Mouse (Mus musculus) heart, adult 9 months (tissue): Measurements from ENCODE around the gene Myo18b.

Experiments
- DNase-seq, 2 experiments: peaks; one replicate each; pipeline ENCODE4 v3.0.0; 2022; ENCODE audit warnings: low spot score in 2 of 2

The Myo18b gene

GRCm38 (mm10) chr5:112877391-112878115, 18.6 kb downstream of the Myo18b start:
- DNase-seq = no peak

- DNase-seq = no peak
Observed at GRCm38 (mm10) chr5:112876846-112877390, 19.2 kb downstream of the Myo18b start.

- no peak for DNase-seq
Observed at GRCm38 (mm10) chr5:112872999-112873398, 23.2 kb downstream of the Myo18b start.

DNA sequence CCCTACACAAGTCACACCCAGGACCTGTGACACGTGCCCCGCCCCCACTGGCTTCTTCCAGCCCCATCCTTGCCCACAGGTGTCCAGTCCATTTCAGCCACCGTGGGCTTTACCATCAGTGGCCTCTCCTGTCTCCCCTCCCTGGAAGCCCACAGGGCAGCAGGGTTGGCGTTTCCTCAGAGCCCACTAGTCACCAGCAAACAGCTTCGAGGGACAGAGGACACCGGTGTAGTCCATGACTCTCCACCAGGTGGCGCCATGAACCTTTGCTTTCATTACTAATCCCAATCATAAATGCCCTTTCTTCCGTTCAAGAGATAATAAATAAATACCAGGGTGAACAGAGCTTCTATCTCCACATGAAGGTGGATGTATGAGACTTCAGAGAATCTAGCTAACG, 25.4 kb downstream of the Myo18b start:
- peak in 1 of 2 experiments; percentile 53 for DNase-seq

GRCm38 (mm10) chr5:112868620-112869019, 27.5 kb downstream of the Myo18b start:
- DNase-seq = no peak

DNA sequence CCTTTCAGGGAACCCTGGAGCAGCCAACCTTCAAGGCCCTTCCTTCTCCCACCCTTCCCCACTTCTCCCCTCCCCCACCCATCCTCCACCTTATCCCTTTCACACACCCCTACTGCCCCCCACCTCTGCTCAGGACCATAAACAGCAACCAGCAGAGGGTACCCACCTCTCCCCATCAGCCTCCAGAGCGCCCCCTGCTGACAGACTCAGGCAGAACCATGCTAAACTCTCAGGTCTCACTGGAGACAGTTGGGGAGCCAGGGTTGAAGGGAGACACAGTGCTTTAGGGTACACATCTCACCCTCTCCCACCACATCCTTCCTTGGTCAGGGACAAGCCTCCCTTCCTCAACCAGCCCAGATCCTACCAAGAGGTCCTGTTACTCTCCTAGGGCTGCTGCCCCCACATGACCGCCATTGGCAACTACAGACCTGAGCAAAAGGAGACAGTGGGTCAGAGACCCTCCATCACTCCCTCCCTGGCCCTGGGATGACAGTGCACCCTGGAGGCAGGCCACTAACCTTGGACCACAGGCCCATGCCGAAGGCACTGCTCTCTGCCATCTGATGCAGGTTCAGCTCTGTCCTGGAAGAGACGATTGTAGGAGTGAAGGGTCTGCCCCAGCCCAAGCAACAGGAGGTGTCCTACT, 31.3 kb downstream of the Myo18b start:
- no peak for DNase-seq

- no peak for DNase-seq
Observed at GRCm38 (mm10) chr5:112859379-112860035, 36.7 kb downstream of the Myo18b start.

DNA sequence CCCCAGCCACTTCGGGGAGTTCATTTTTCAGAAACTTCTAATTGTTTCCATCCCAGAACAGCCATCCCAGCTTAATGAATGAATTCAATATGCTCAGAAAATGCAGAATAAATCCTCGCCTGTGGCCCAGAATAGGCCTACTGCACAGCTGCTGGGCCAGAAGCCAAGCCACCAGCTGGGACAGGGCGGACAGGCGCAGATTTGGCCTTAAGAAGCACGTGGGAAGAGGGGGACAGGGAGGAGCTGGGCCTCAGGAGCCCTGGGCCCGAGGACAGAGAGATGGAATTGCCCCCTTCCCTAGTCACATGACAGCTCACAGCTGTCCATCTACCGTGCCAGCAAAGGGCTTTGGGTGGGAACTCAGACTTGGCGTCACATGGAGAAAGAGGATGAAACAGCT, 43.0 kb downstream of the Myo18b start:
- DNase-seq = peak; percentile 80 to 83

GRCm38 (mm10) chr5:112851389-112851788, 44.8 kb downstream of the Myo18b start:
- no peak for DNase-seq

DNA sequence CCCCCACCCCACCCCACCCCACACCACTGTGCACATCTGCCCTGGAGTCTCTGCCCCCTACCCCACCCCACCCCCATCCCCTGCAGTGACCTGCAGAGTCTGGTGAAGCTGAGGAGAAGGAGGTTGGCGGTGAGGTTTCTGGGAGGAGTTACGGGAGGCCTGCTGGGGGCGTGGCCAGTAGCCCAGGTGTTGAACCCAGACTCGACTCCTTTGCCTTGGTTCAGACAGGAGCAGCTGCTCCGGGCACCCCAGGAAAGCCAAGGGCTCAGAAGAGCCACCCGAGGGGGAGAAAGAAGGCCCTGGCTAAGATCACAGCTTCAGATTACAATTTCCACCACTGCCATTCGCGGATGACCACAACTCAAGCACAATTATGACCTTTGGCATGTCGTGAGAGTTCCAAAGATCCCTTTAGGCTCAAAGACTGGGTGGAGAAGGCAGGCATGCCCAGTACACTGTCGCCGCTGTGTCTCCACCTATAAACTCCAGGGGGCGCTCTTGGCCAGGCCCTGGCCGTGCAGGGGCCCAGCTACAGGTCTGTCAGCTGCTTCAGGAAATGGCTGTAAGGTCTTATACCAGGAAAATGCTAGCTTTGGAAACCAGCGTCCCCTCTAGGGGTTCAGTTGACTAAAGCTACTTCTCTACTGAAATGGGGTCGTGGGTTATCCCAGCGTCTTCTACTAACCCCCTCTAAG, 47.4 kb downstream of the Myo18b start:
- peak in 1 of 2 experiments; percentile 25 for DNase-seq

DNA sequence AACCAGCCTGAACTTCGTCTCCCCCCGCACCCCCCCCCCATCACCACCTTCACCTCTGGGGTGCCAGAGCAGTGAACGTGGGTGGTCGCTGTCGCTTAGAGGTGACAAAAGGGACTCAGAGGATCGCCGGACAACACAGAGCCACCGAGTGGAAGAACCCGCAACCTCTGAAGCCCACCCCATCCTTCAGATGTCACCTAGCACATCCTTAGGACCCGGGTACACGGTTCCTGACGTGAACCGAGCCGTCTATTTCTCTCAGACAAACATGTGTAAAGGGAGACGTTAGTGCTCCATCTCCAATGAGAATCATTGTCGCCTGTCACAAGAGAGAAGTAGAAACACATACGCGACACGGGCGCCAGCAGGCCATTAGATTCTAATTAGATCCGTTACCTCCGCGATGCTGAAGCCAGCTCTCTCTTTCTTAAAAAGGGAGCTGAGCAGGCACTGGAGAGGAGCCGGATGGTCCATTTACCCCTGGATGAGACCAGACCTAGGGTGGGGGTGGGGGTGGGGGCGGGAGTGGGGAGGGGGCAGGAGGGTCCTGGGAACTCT, 48.1 kb downstream of the Myo18b start:
- no peak for DNase-seq

DNA sequence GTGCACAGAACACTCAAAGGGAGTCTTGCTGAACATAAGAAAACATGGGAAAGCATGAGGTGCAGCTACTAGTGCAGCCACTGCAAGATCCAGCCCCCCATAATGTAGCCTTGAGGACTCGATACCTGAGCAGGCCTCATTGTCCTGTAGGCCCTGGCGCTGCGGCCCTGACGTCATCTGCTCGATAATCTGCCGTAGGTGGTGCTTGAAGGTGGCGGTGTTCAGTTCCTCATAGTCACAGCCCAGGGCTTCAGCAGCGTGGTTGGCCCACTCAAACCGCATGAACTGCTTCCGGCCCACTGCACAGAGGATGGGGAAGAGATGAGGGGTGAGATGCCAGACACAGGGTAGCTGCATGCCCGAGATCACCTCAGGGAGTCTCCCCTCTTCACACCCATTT, 50.0 kb downstream of the Myo18b start:
- DNase-seq = no peak

- DNase-seq = no peak
Observed at GRCm38 (mm10) chr5:112844460-112844859, 51.7 kb downstream of the Myo18b start.

DNA sequence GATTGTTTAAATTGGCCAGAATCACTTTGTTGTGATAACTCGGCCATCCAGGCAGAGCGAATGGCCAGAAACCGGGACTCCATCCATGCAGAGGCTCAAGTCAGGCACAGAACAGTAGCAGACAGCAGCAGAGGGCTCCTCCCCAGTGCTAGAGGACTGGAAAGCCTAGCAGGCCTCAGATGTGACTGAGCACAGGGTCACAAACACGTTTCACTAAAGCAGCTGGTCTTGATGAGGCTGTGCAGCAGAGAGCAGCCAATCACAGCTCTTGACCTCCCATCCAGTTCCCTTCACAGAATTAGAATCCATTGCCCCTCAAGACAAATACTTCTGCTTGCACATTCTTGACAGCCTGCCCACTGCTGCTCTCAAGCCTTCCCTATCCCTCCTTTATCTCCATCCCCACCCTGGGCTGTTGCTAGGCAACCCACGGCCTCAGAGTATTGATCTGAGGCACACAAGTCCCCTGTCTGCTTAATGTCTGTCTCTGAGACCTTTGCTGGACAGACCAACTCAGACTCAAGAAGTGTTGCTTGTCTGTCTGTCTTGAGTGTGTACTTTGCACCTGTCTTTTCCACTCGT, 52.4 kb downstream of the Myo18b start:
- DNase-seq = no peak

DNA sequence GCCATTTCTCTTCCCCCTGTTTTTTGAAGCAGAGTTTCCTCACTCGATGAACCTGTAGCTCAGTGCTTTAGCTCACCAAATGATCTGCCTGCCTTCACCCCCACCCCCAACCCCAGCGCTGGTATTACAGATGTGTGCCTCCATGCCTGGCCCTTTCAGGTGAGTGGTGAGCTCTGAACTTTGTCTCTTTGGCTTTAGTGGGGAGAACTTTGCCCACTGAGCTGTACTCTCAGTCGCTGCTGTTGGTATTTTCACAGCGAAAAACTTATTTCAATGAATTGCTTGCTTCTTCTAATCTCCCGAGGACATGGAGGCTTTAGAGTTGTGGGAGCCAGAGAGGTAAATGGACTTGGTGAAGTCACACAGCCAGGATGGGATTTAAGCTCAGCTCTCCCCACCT, 53.5 kb downstream of the Myo18b start:
- DNase-seq = no peak

GRCm38 (mm10) chr5:112841850-112842249, 54.3 kb downstream of the Myo18b start:
- no peak for DNase-seq

- DNase-seq = no peak
Observed at GRCm38 (mm10) chr5:112834896-112835295, 61.3 kb downstream of the Myo18b start.

- no peak for DNase-seq
Observed at GRCm38 (mm10) chr5:112833866-112834265, 62.3 kb downstream of the Myo18b start.

DNA sequence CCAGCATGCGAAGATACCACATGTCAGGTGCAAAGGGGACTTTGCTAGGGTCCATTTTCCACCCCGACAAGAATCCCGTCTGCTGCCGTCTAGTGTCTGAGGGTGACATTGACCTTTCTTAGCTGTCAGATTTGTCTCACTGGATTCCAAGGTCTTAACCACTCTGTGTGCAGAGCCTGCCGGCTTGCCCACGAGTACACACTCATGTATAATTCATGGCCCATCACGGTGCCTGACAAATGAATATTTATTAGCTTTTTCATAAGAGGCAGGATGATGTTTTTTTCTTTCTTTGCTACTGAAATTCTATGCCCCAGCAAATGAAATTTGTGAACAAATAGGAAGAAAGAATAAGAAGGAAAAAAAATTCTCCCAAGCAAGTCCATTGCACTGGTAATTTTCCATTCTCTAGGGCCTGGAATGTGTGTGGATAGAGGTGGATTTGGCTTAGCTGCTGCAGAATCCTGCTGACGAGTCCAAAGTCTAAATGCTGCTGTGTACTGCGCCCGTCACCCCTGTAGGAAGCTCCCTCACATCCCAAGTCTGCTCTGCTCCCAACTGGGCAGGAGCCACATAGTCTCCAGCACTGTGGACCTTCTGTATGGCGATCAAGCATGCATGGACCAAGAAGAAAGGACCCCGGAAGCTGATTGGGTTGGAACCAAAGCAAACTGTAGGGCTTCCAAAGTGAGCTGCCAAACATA, 70.9 kb downstream of the Myo18b start:
- DNase-seq = no peak

DNA sequence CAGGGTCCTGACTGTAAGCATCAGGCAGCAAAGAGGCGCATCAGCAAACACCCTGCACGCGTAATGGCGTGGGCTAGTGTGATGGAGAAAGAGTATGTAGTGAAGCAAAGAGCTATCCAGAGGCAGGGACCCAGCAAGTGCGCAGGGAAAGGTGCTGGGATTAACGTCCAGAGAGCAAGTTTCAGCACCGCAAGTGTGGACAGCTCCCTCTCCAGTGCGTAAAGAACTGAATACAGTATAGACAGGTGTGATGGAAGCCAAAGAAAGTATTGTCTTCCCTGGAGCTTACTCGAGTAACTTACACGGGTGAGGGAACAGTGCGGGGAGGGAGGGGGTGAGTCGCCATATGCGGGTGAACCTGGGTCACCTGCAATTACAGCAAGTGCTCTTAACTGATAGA, 71.8 kb downstream of the Myo18b start:
- no peak for DNase-seq

DNA sequence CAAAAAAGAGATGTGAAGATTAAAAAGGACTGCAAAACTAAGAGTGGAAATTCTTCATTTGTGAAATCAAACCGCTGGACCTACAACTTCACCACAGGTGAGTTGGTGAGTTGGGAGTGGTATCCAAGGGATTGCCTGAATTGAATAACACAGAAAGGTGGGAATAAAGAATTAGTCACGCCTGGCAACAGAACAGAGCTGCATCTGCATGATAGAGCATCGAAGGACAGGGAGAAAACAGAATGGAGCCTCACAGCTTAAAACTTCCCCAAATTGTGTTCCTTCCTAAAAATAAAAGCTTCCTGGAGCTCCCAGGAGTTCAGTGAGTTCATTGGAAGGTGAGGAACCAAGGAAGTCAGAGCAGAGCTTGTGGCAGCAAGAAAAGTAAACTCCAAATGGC, 73.7 kb downstream of the Myo18b start:
- DNase-seq = no peak
